Mouse (Mus musculus) spleen, postnatal 36 days (tissue): ENCODE data around the gene Tas1r1.

Experiments
- DNase-seq, 2 experiments: peaks; one replicate each; pipeline ENCODE4 v3.0.0; 2022; ENCODE audit warnings: low spot score in 2 of 2, mixed read lengths in 1 of 2

The Tas1r1 gene

GRCm38 (mm10) chr4:152010091-152010706 is 28.2 kb downstream of the Tas1r1 start:
- DNase-seq = peak in 1 of 2 experiments; percentile 34

- peak in 1 of 2 experiments; percentile 43 for DNase-seq
Observed at GRCm38 (mm10) chr4:152009076-152010051, 29.0 kb downstream of the Tas1r1 start.

GRCm38 (mm10) chr4:152008622-152009075 is 29.7 kb downstream of the Tas1r1 start, which contains the start of gene Klhl21:
TSS of gene Klhl21 (plus strand) at chr4:152008803.
- peak; percentile 92 to 93 for DNase-seq

- no peak for DNase-seq
Observed at GRCm38 (mm10) chr4:152008148-152008500, 30.2 kb downstream of the Tas1r1 start.

- no peak for DNase-seq
Observed at GRCm38 (mm10) chr4:152007481-152008147, 30.8 kb downstream of the Tas1r1 start.

GRCm38 (mm10) chr4:152006812-152007211 is 31.6 kb downstream of the Tas1r1 start:
- no peak for DNase-seq

- DNase-seq = no peak
Observed at GRCm38 (mm10) chr4:152006137-152006536, 32.2 kb downstream of the Tas1r1 start.

GRCm38 (mm10) chr4:152002063-152002462 is 36.3 kb downstream of the Tas1r1 start:
- no peak for DNase-seq

GRCm38 (mm10) chr4:152001335-152001734 is 37.0 kb downstream of the Tas1r1 start:
- no peak for DNase-seq

- DNase-seq = no peak
Observed at GRCm38 (mm10) chr4:152000906-152001305, 37.5 kb downstream of the Tas1r1 start.

GRCm38 (mm10) chr4:151999481-151999880 is 38.9 kb downstream of the Tas1r1 start:
- DNase-seq = no peak

- DNase-seq = no peak
Observed at GRCm38 (mm10) chr4:151997701-151998100, 40.7 kb downstream of the Tas1r1 start.

GRCm38 (mm10) chr4:151996951-151997222 is 41.5 kb downstream of the Tas1r1 start:
- no peak for DNase-seq

GRCm38 (mm10) chr4:151996173-151996950 is 42.0 kb downstream of the Tas1r1 start, which contains the start of gene Phf13:
TSS of gene Phf13 (minus strand) at chr4:151996258.
- peak; percentile 99 for DNase-seq

- no peak for DNase-seq
Observed at GRCm38 (mm10) chr4:151995371-151996172, 42.8 kb downstream of the Tas1r1 start.

- no peak for DNase-seq
Observed at GRCm38 (mm10) chr4:151994228-151995171, 43.9 kb downstream of the Tas1r1 start.

GRCm38 (mm10) chr4:151993035-151993434 is 45.3 kb downstream of the Tas1r1 start:
- no peak for DNase-seq

- no peak for DNase-seq
Observed at GRCm38 (mm10) chr4:151992091-151992490, 46.3 kb downstream of the Tas1r1 start.

- no peak for DNase-seq
Observed at GRCm38 (mm10) chr4:151989110-151989488, 49.3 kb downstream of the Tas1r1 start.
